Mouse (Mus musculus) liver, embryonic 12.5 days (tissue): ENCODE measurements around the gene Pctp. TPM values are rescaled to one million over a fixed set of nuclear protein-coding genes. Genes with fewer than 3 reads are reported as not detected.

Source experiments
- ATAC-seq: fragments of 200-750 bp; cut with Nextera tagmentation; 2 replicates; pipeline ENCODE4 v1.8.0; 2017; ENCODE audit warnings: moderate number of reproducible peaks, mild to moderate bottlenecking, moderate library complexity
- H3K27ac ChIP-seq: fragments of 300-500 bp; sonication (generic); 2 replicates; pipeline ENCODE4 v1.5.1; 2016; ENCODE audit warnings: mild to moderate bottlenecking
- H3K27me3 ChIP-seq: fragments of 300-500 bp; sonication (generic); replicated peaks from 2 replicates; pipeline ENCODE4 v1.6.1; 2016; ENCODE audit warnings: mild to moderate bottlenecking, moderate library complexity
- H3K36me3 ChIP-seq: fragments of 300-500 bp; sonication (generic); 2 replicates; pipeline ENCODE4 v1.6.1; 2016; ENCODE audit warnings: mild to moderate bottlenecking, moderate library complexity
- H3K4me1 ChIP-seq: fragments of 300-500 bp; sonication (generic); 2 replicates; pipeline ENCODE4 v1.6.1; 2016
- H3K4me2 ChIP-seq: fragments of 300-500 bp; sonication (generic); 2 replicates; pipeline ENCODE4 v1.6.1; 2016; ENCODE audit warnings: mild to moderate bottlenecking, moderate library complexity
- H3K4me3 ChIP-seq: fragments of 300-500 bp; sonication (generic); 2 replicates; pipeline ENCODE4 v1.5.1; 2016; ENCODE audit warnings: mild to moderate bottlenecking, moderate library complexity
- H3K9ac ChIP-seq: fragments of 300-500 bp; sonication (generic); 2 replicates; pipeline ENCODE4 v1.6.1; 2016; ENCODE audit warnings: mild to moderate bottlenecking, moderate library complexity
- H3K9me3 ChIP-seq: fragments of 300-500 bp; sonication (generic); replicated peaks from 2 replicates; pipeline ENCODE4 v1.6.1; 2016; ENCODE audit warnings: mild to moderate bottlenecking, moderate library complexity
- WGBS: fragments of 180-500 bp; shearing (Covaris S2); methylation state at CpG from one replicate; pipeline ENCODE4 v1.1.7; 2016; ENCODE audit not compliant: insufficient replicate concordance; 5-methylcytosine and 5-hydroxymethylcytosine counted together
- polyA plus RNA-seq: library from polyadenylated mRNA; unstranded; fragments of >200 nt; fragmentation: Nextera tagmentation; extraction: Ambion mirVana; gene quantifications from 2 replicates; pipeline ENCODE4 v1.2.1, GENCODE M21; 2016

Pctp gene
- polyA plus RNA-seq: 11.0 and 11.5 TPM in 2 replicates

GRCm38 (mm10) chr11:90002231-90002986, at the start of gene Pctp:
Gene Pctp (minus strand): TSS chr11:90002894.
- H3K27ac ChIP-seq: 0 out of 2 replicates have a peak within 1 kb of the TSS, but pooled peaks have one; percentile 25
- no peaks in the 10 kb centered on the region for H3K9me3 ChIP-seq
- peak within 1 kb of the TSS; percentile 92 for H3K4me2 ChIP-seq
- peak within 1 kb of the TSS; percentile 69 for H3K9ac ChIP-seq
- peaks cover 20% of the 10 kb centered on the region for H3K4me1 ChIP-seq
- H3K36me3 ChIP-seq: no peaks in the 10 kb centered on the region
- H3K4me3 ChIP-seq: peak within 1 kb of the TSS; percentile 70
- no peaks in the 10 kb centered on the region for H3K27me3 ChIP-seq
- ATAC-seq: peak; percentile 99
- WGBS: 7% methylated on average over 35 of the region's 35 CpGs

- Histone ChIP-seq H3K4me1 (no peaks in the 10 kb centered on the region), H3K27me3 (no peaks in the 10 kb centered on the region), H3K4me2 (no peak overlapping the region), H3K9ac (no peak overlapping the region), H3K9me3 (no peaks in the 10 kb centered on the region), H3K4me3 (no peak overlapping the region), H3K27ac (no peak overlapping the region), H3K36me3 (no peaks in the 10 kb centered on the region)
- ATAC-seq: no peak
- 76% methylated on average over 7 of the region's 7 CpGs for WGBS
Observed at GRCm38 (mm10) chr11:90050016-90050415, 47.3 kb upstream of the Pctp start.

- H3K27me3 ChIP-seq: no peaks in the 10 kb centered on the region
- no peaks in the 10 kb centered on the region for H3K4me1 ChIP-seq
- no peaks in the 10 kb centered on the region for H3K36me3 ChIP-seq
- no peak overlapping the region for H3K4me2 ChIP-seq
- ATAC-seq: no peak
- H3K27ac ChIP-seq: no peak overlapping the region
- no peak overlapping the region for H3K4me3 ChIP-seq
- no peak overlapping the region for H3K9ac ChIP-seq
- WGBS: 68% methylated on average over 9 of the region's 9 CpGs
- H3K9me3 ChIP-seq: no peaks in the 10 kb centered on the region
Observed at GRCm38 (mm10) chr11:90047271-90047670, 44.6 kb upstream of the Pctp start.

GRCm38 (mm10) chr11:90046211-90046610, 43.5 kb upstream of the Pctp start:
- no peak overlapping the region for H3K27ac ChIP-seq
- no peak for ATAC-seq
- no peak overlapping the region for H3K9ac ChIP-seq
- no peaks in the 10 kb centered on the region for H3K36me3 ChIP-seq
- no peak overlapping the region for H3K4me2 ChIP-seq
- no peaks in the 10 kb centered on the region for H3K4me1 ChIP-seq
- no peaks in the 10 kb centered on the region for H3K27me3 ChIP-seq
- WGBS: 34% methylated on average over 7 of the region's 7 CpGs
- no peak overlapping the region for H3K4me3 ChIP-seq
- no peaks in the 10 kb centered on the region for H3K9me3 ChIP-seq

GRCm38 (mm10) chr11:90044459-90044858, 41.8 kb upstream of the Pctp start:
- 71% methylated on average over 4 of the region's 4 CpGs for WGBS

GRCm38 (mm10) chr11:90038022-90038421, 35.3 kb upstream of the Pctp start:
- Histone ChIP-seq H3K36me3 (no peaks in the 10 kb centered on the region), H3K27me3 (peaks cover 15% of the 10 kb centered on the region), H3K4me3 (no peak overlapping the region), H3K27ac (no peak overlapping the region), H3K9me3 (no peaks in the 10 kb centered on the region), H3K4me1 (no peaks in the 10 kb centered on the region), H3K4me2 (no peak overlapping the region), H3K9ac (no peak overlapping the region)
- WGBS: 24% methylated on average over 5 of the region's 5 CpGs
- no peak for ATAC-seq

More at GRCm38 (mm10) chr11:90044459-90044858, 41.8 kb upstream of the Pctp start:
- H3K4me3 ChIP-seq: no peak overlapping the region
- no peak overlapping the region for H3K4me2 ChIP-seq
- no peaks in the 10 kb centered on the region for H3K27me3 ChIP-seq
- H3K4me1 ChIP-seq: no peaks in the 10 kb centered on the region
- no peak overlapping the region for H3K9ac ChIP-seq
- no peaks in the 10 kb centered on the region for H3K36me3 ChIP-seq
- ATAC-seq: no peak
- H3K27ac ChIP-seq: no peak overlapping the region
- no peaks in the 10 kb centered on the region for H3K9me3 ChIP-seq

GRCm38 (mm10) chr11:90036416-90036815, 33.7 kb upstream of the Pctp start:
- H3K9me3 ChIP-seq: no peaks in the 10 kb centered on the region
- H3K4me2 ChIP-seq: no peak overlapping the region
- H3K9ac ChIP-seq: no peak overlapping the region
- no peak overlapping the region for H3K27ac ChIP-seq
- H3K4me1 ChIP-seq: no peaks in the 10 kb centered on the region
- WGBS: 64% methylated on average over 4 of the region's 4 CpGs
- peaks cover 31% of the 10 kb centered on the region for H3K27me3 ChIP-seq
- ATAC-seq: no peak
- no peak overlapping the region for H3K4me3 ChIP-seq
- H3K36me3 ChIP-seq: no peaks in the 10 kb centered on the region

- Histone ChIP-seq H3K27me3 (peaks cover 39% of the 10 kb centered on the region), H3K36me3 (no peaks in the 10 kb centered on the region), H3K9ac (no peak overlapping the region), H3K4me3 (no peak overlapping the region), H3K27ac (no peak overlapping the region), H3K4me2 (no peak overlapping the region), H3K4me1 (no peaks in the 10 kb centered on the region), H3K9me3 (no peaks in the 10 kb centered on the region)
- no peak for ATAC-seq
- WGBS: 79% methylated on average over 14 of the region's 14 CpGs
Observed at GRCm38 (mm10) chr11:90035532-90035931, 32.8 kb upstream of the Pctp start.

GRCm38 (mm10) chr11:90034646-90035045, 32.0 kb upstream of the Pctp start:
- Histone ChIP-seq H3K4me1 (no peaks in the 10 kb centered on the region), H3K36me3 (no peaks in the 10 kb centered on the region), H3K9ac (no peak overlapping the region), H3K4me2 (no peak overlapping the region), H3K27ac (no peak overlapping the region), H3K4me3 (no peak overlapping the region), H3K27me3 (peaks cover 47% of the 10 kb centered on the region), H3K9me3 (no peaks in the 10 kb centered on the region)
- ATAC-seq: no peak
- WGBS: 71% methylated on average over 12 of the region's 12 CpGs

GRCm38 (mm10) chr11:90033442-90033841, 30.7 kb upstream of the Pctp start:
- H3K27ac ChIP-seq: no peak overlapping the region
- no peaks in the 10 kb centered on the region for H3K9me3 ChIP-seq
- peaks cover 51% of the 10 kb centered on the region for H3K27me3 ChIP-seq
- ATAC-seq: no peak
- H3K36me3 ChIP-seq: no peaks in the 10 kb centered on the region
- H3K4me1 ChIP-seq: no peaks in the 10 kb centered on the region
- no peak overlapping the region for H3K4me2 ChIP-seq
- no peak overlapping the region for H3K9ac ChIP-seq
- 46% methylated on average over 5 of the region's 5 CpGs for WGBS
- H3K4me3 ChIP-seq: no peak overlapping the region

GRCm38 (mm10) chr11:90032807-90033206, 30.1 kb upstream of the Pctp start:
- no peaks in the 10 kb centered on the region for H3K9me3 ChIP-seq
- no peak for ATAC-seq
- WGBS: 21% methylated on average over 8 of the region's 8 CpGs
- no peaks in the 10 kb centered on the region for H3K4me1 ChIP-seq
- no peak overlapping the region for H3K4me3 ChIP-seq
- no peak overlapping the region for H3K27ac ChIP-seq
- peaks cover 51% of the 10 kb centered on the region for H3K27me3 ChIP-seq
- no peak overlapping the region for H3K4me2 ChIP-seq
- no peaks in the 10 kb centered on the region for H3K36me3 ChIP-seq
- no peak overlapping the region for H3K9ac ChIP-seq

- Histone ChIP-seq H3K9ac (no peak overlapping the region), H3K9me3 (no peaks in the 10 kb centered on the region), H3K27ac (no peak overlapping the region), H3K4me2 (peak overlapping the region; percentile 32; the same call in 1 of the 2 replicates), H3K4me1 (no peaks in the 10 kb centered on the region), H3K4me3 (no peak overlapping the region), H3K36me3 (no peaks in the 10 kb centered on the region), H3K27me3 (peaks cover 51% of the 10 kb centered on the region)
- ATAC-seq: no peak
- 25% methylated on average over 7 of the region's 7 CpGs for WGBS
Observed at GRCm38 (mm10) chr11:90031076-90031475, 28.4 kb upstream of the Pctp start.
